Mouse (Mus musculus): ENCODE data around the gene Rtn1. TPM values are rescaled to one million over a fixed set of nuclear protein-coding genes. Genes with fewer than 3 reads are reported as not detected.

Gene Rtn1
- polyA plus RNA-seq, 1 experiment = 0.02 TPM

DNA sequence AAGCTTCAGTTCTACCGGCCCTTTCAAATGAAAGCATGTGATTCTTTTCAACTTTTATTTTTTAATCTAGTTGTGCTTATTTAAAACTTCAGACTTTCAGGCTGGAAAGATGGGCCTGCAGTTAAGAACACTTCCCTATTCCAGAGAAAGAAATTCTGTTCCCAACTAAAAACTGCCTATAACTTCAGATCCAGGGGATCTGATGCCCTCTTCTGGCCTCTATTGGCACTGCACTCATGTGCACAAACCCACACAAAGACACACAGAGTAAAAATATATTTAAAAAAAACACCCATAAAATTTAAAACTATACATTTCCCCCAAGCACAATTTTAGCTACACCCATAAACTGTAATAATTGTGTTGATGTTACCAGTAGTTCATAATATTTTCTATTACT, 163.9 kb downstream of the Rtn1 start:
- Histone ChIP-seq H3K9me3 (ENCODE audit: control insufficient read depth, low read length) (no peaks in the 10 kb centered on the region; the same call in 1 of the 2 replicates), H3K27me3 (ENCODE audit: control insufficient read depth) (no peaks in the 10 kb centered on the region), H3K4me1 (ENCODE audit: control insufficient read depth) (no peaks in the 10 kb centered on the region), H3K4me3 (replicated peaks) (no peak overlapping the region), H3K36me3 (ENCODE audit: control insufficient read depth) (no peaks in the 10 kb centered on the region)
- TF ChIP-seq GATA1 (IDR thresholded peaks at IDR 0.05; ENCODE audit: low read length) (no peak), TAL1 (IDR thresholded peaks at IDR 0.05; ENCODE audit: low read length) (no peak)

DNA sequence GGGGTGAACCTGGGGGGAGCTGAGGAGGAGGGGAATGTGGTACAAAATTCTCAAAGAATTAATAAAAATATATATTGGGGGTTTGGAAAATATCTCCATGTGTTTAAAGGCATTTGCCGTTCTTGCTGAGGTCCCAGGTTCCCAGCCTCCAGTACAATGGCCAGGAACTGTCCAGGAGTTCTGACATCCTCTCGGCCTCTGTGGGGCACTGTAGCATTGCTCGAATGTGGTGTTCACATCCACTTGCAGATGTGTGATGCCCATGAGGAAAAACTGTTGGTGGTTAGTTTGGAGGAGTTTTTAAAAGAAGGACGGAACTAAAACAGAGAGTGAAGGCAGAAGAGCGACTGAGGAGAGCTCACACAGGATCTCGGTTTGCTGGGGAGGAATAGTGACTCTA, 166.0 kb downstream of the Rtn1 start:
- H3K9me3 ChIP-seq (ENCODE audit: control insufficient read depth, low read length) = no peaks in the 10 kb centered on the region
- peaks cover 8% of the 10 kb centered on the region; the same call in 1 of the 2 replicates for H3K27me3 ChIP-seq (ENCODE audit: control insufficient read depth)
- TF ChIP-seq GATA1 (IDR thresholded peaks at IDR 0.05; ENCODE audit: low read length) = no peak
- no peaks in the 10 kb centered on the region for H3K4me1 ChIP-seq (ENCODE audit: control insufficient read depth)
- no peaks in the 10 kb centered on the region for H3K36me3 ChIP-seq (ENCODE audit: control insufficient read depth)
- no peak overlapping the region for H3K4me3 ChIP-seq (replicated peaks)

DNA sequence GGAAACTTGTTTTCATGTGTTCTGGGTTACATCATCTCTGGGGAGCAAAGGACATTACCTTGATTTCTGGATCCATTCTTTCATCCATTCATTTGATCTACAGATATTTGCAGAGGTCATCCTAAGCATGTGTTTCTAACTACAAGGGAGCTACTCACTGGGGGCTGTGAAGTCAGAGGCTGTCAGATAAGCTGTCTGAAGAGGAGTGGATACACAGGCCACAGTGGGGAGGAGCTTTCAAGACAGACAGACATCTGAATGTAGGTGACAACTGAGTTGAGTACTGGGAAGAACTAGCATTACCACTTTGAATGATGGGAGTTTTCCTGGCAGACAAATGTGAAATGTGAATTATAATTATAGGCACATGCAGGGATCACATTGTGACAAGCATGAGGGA, 168.3 kb downstream of the Rtn1 start:
- Histone ChIP-seq H3K9me3 (ENCODE audit: control insufficient read depth, low read length) (no peaks in the 10 kb centered on the region), H3K4me1 (ENCODE audit: control insufficient read depth) (no peaks in the 10 kb centered on the region), H3K36me3 (ENCODE audit: control insufficient read depth) (no peaks in the 10 kb centered on the region), H3K27me3 (ENCODE audit: control insufficient read depth) (peaks cover 30% of the 10 kb centered on the region), H3K4me3 (replicated peaks) (no peak overlapping the region)
- TF ChIP-seq GATA1 (IDR thresholded peaks at IDR 0.05; ENCODE audit: low read length) (no peak), TAL1 (IDR thresholded peaks at IDR 0.05; ENCODE audit: low read length) (no peak)

DNA sequence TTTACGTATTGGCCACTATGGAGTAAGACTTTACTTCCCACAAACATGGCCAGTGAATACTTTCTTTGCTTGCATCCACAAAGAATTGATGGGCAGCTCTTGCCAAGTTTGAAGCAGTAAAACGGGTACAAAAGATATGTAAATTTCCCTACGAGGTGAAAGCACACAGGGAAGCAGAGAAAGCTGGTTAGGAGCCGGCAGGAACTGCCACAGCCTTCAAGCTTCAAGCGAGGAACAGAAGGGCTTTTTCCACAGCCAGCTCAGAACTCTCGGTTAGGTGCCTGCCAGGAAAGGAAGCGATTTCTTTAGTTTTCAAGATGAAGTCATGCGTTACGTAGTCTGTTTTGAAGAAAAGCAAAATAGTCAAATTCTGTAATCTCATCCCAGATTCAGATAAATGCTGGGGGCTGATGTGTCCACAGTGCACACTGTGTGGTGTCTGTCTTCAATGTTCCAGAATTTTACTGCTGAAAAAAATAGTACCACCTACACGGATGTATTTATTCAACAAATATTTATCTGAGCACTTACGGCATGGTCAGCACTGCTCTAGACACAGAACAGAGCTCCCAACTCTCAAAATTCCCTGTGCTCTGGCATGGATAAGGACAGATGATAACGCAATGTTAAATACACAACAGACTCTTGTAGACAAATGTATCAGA, 169.5 kb downstream of the Rtn1 start:
- no peak for TF ChIP-seq GATA1 (IDR thresholded peaks at IDR 0.05; ENCODE audit: low read length)
- no peak for TF ChIP-seq TAL1 (IDR thresholded peaks at IDR 0.05; ENCODE audit: low read length)
- Histone ChIP-seq H3K27me3 (ENCODE audit: control insufficient read depth) (peaks cover 30% of the 10 kb centered on the region), H3K4me1 (ENCODE audit: control insufficient read depth) (no peaks in the 10 kb centered on the region)

DNA sequence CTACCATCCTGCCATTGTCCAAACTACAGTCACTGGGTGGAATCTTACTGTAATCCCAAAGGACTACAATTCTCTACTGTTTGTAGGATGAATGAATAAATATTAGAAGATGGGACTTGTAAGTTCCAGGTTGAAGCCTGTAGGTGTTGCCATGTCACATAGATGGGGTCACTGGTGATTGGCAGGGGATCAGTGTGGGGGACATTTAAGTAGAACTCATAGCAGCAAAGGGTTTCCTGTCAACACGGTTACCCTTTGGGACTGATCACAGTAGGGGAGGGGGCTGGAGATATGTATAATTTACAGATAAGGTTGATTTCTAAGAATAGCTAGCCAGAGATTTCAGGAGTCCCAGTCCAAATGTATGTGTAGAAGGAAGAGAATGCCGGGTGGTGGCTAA, 171.6 kb downstream of the Rtn1 start:
- Histone ChIP-seq H3K4me1 (ENCODE audit: control insufficient read depth) (no peaks in the 10 kb centered on the region), H3K9me3 (ENCODE audit: control insufficient read depth, low read length) (no peaks in the 10 kb centered on the region), H3K27me3 (ENCODE audit: control insufficient read depth) (peaks cover 30% of the 10 kb centered on the region), H3K4me3 (replicated peaks) (no peak overlapping the region), H3K36me3 (ENCODE audit: control insufficient read depth) (no peaks in the 10 kb centered on the region)
- no peak for TF ChIP-seq GATA1 (IDR thresholded peaks at IDR 0.05; ENCODE audit: low read length)
- no peak for TF ChIP-seq TAL1 (IDR thresholded peaks at IDR 0.05; ENCODE audit: low read length)

More for the DNA sequence above, 169.5 kb downstream of the Rtn1 start:
- Histone ChIP-seq H3K36me3 (ENCODE audit: control insufficient read depth) (no peaks in the 10 kb centered on the region), H3K4me3 (replicated peaks) (no peak overlapping the region), H3K9me3 (ENCODE audit: control insufficient read depth, low read length) (no peaks in the 10 kb centered on the region)

DNA sequence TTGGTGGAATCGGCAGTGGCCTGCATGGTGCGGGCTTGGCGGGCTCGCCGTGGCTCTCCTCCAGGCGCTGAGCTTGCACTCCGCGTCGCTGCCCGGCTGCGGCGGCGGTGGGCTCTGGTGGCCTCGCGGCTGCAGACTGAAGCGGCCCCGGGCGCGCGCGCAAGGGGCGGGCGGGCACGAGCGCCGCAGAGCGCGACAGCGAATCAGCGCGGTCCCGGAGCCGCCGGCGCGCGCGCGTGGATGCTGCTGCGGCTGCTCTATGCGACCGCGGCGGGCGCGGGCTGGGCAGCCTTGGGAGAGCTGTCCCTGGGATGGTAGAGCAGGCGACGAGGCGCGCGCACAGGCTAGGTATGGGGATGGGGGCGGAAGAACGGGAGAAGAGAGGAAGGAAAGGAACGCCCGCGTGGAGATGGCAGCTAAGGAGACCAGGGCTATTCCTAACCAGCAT, 172.3 kb downstream of the Rtn1 start:
- Histone ChIP-seq H3K9me3 (ENCODE audit: control insufficient read depth, low read length) (no peaks in the 10 kb centered on the region), H3K4me3 (replicated peaks) (no peak overlapping the region), H3K27me3 (ENCODE audit: control insufficient read depth) (peaks cover 30% of the 10 kb centered on the region), H3K4me1 (ENCODE audit: control insufficient read depth) (no peaks in the 10 kb centered on the region), H3K36me3 (ENCODE audit: control insufficient read depth) (no peaks in the 10 kb centered on the region)
- no peak for TF ChIP-seq GATA1 (IDR thresholded peaks at IDR 0.05; ENCODE audit: low read length)
- TF ChIP-seq TAL1 (IDR thresholded peaks at IDR 0.05; ENCODE audit: low read length) = no peak

DNA sequence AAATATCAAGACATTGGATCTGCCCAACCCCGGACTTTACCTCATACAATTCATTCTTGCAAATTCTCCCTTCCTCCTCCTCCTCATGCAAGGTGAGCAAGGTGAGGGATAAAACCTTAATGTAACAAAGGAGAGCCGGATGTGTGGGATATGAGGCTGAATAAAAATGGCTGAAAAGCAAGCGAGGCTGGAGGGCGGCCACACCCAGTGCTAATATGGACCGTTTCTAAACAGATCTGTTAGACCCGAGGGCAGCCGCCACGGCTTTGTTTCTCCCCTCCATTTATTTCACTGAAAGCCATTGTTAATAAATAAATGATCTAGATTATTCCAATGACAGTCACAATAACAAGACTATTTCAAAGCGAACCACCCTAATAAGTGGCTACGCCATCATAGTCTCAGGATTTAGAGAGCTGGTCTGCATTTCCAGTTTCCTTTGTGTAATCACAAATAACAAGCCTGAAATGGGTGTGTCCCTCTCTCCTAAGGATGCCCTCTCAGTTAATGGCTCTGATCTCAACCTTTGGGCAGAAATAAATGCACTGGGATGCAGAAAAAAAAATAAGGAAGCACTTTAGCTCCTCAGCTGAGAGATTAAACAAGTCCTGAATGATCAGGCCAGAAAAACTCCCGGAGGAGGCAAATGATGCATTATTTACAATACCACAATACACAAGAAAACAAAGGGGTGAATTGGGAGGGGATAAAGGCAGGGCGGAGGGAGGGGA, 173.1 kb downstream of the Rtn1 start:
- Histone ChIP-seq H3K36me3 (ENCODE audit: control insufficient read depth) (no peaks in the 10 kb centered on the region), H3K4me1 (ENCODE audit: control insufficient read depth) (no peaks in the 10 kb centered on the region), H3K27me3 (ENCODE audit: control insufficient read depth) (peaks cover 30% of the 10 kb centered on the region), H3K9me3 (ENCODE audit: control insufficient read depth, low read length) (no peaks in the 10 kb centered on the region), H3K4me3 (replicated peaks) (no peak overlapping the region)
- TF ChIP-seq TAL1 (IDR thresholded peaks at IDR 0.05; ENCODE audit: low read length) = no peak
- TF ChIP-seq GATA1 (IDR thresholded peaks at IDR 0.05; ENCODE audit: low read length) = no peak

DNA sequence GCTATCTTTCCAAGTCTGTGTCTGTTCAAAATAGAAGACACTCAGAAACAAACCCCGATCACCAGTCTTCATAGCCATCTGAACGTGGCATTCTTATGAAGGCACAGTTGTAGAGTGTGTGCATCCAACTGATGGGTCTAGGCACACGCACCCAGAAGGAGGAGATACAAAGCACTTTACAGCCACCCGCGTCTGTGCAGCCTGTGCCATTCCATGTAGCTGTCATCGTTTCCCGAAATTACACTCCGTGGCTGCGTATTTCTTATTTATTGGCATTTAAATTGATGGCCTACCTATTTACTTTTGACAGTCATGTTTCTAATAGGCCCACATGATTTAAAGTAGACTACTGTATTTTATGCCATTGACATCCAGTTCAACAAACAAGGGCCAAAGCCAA, 173.9 kb downstream of the Rtn1 start:
- TF ChIP-seq TAL1 (IDR thresholded peaks at IDR 0.05; ENCODE audit: low read length) (no peak), GATA1 (IDR thresholded peaks at IDR 0.05; ENCODE audit: low read length) (no peak)
- Histone ChIP-seq H3K4me1 (ENCODE audit: control insufficient read depth) (no peaks in the 10 kb centered on the region), H3K4me3 (replicated peaks) (no peak overlapping the region), H3K36me3 (ENCODE audit: control insufficient read depth) (no peaks in the 10 kb centered on the region), H3K9me3 (ENCODE audit: control insufficient read depth, low read length) (no peaks in the 10 kb centered on the region), H3K27me3 (ENCODE audit: control insufficient read depth) (peaks cover 30% of the 10 kb centered on the region)

DNA sequence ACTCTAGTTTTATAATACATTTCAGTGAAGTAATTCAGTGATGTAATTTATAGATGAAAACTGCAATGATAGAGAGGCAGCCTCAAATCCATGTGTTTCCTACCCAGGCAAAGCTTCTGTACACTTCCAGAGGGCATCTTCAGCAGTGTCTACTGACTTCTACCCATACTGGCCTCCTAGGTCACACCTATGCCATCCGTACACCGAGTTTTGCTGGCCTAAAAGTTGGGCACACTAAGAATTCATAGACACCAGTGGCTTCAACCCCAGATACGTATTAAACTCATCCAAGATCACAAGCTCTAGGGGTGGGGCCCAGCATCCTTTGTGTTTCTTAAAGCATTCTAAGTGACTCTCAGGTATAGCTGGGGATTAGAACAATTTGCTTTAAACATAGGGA, 174.7 kb downstream of the Rtn1 start:
- no peaks in the 10 kb centered on the region for H3K36me3 ChIP-seq (ENCODE audit: control insufficient read depth)
- peaks cover 30% of the 10 kb centered on the region for H3K27me3 ChIP-seq (ENCODE audit: control insufficient read depth)
- H3K4me1 ChIP-seq (ENCODE audit: control insufficient read depth) = no peaks in the 10 kb centered on the region
- H3K4me3 ChIP-seq (replicated peaks) = no peak overlapping the region
- H3K9me3 ChIP-seq (ENCODE audit: control insufficient read depth, low read length) = no peaks in the 10 kb centered on the region
- TF ChIP-seq TAL1 (IDR thresholded peaks at IDR 0.05; ENCODE audit: low read length) (no peak), GATA1 (IDR thresholded peaks at IDR 0.05; ENCODE audit: low read length) (no peak)
